Mouse (Mus musculus) midbrain, embryonic 12.5 days (tissue): ENCODE results near the gene Hace1. TPM values are rescaled to one million over a fixed set of nuclear protein-coding genes. Genes with fewer than 3 reads are reported as not detected.

Experiments
- ATAC-seq: fragments of 200-750 bp; cut with Nextera tagmentation; 2 replicates; pipeline ENCODE4 v1.8.0; 2017; ENCODE audit warnings: low read depth, moderate TSS enrichment, moderate library complexity; ENCODE audit not compliant: low FRiP score
- H3K27ac ChIP-seq: fragments of 300-500 bp; sonication (generic); replicated peaks from 2 replicates; pipeline ENCODE4 v1.5.1; 2016; ENCODE audit warnings: mild to moderate bottlenecking
- H3K27me3 ChIP-seq: fragments of 300-500 bp; sonication (generic); 2 replicates; pipeline ENCODE4 v1.6.1; 2016; ENCODE audit warnings: mild to moderate bottlenecking
- H3K36me3 ChIP-seq: fragments of 300-500 bp; sonication (generic); 2 replicates; pipeline ENCODE4 v1.6.1; 2016
- H3K4me1 ChIP-seq: fragments of 300-500 bp; sonication (generic); 2 replicates; pipeline ENCODE4 v1.6.1; 2016
- H3K4me2 ChIP-seq: fragments of 300-500 bp; sonication (generic); replicated peaks from 2 replicates; pipeline ENCODE4 v1.6.1; 2016; ENCODE audit warnings: mild to moderate bottlenecking, moderate library complexity
- H3K4me3 ChIP-seq: fragments of 300-500 bp; sonication (generic); 2 replicates; pipeline ENCODE4 v1.5.1; 2016; ENCODE audit warnings: mild to moderate bottlenecking
- H3K9ac ChIP-seq: fragments of 300-500 bp; sonication (generic); replicated peaks from 2 replicates; pipeline ENCODE4 v1.6.1; 2016; ENCODE audit warnings: mild to moderate bottlenecking, moderate library complexity
- H3K9me3 ChIP-seq: fragments of 300-500 bp; sonication (generic); 2 replicates; pipeline ENCODE4 v1.6.1; 2016; ENCODE audit warnings: mild to moderate bottlenecking
- WGBS: fragments of 180-500 bp; shearing (Covaris S2); methylation state at CpG from one replicate; pipeline ENCODE4 v1.1.7; 2016; 5-methylcytosine and 5-hydroxymethylcytosine counted together
- microRNA-seq: library from miRNA; unstranded; fragments of <30 nt; microRNA quantifications from one replicate; pipeline ENCODE4, GENCODE M21; 2017
- polyA plus RNA-seq: library from polyadenylated mRNA; unstranded; fragments of >200 nt; fragmentation: Nextera tagmentation; extraction: Ambion mirVana; gene quantifications from 2 replicates; pipeline ENCODE4 v1.2.1, GENCODE M21; 2016

Gene Hace1
- polyA plus RNA-seq, 1 experiment from 2014 or later = 21.0 TPM

DNA sequence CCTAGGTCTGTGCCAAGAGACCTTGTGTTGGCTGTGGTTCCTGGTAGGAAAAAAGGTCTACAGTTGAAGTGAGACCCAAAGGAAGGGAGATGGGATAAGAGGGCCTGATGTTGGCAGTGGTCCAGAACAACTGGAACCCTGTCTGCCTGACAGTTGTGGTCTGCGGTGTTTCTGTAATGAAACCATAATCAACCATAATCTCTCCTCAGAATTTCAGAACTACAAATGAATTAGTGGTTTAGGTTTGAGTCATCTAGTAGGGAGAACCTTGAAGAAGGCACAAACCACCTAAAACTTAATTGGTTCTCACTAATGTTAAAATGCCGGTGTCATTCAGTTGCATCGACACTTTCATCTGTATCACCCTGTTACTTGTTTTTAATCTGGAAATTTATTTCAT is 133.2 kb downstream of the Hace1 start:
- H3K4me3 ChIP-seq = no peak overlapping the region
- H3K27me3 ChIP-seq = no peaks in the 10 kb centered on the region
- H3K36me3 ChIP-seq = peaks cover 5% of the 10 kb centered on the region; the same call in 1 of the 2 replicates
- peak overlapping the region; percentile 10; the same call in 1 of the 2 replicates for H3K27ac ChIP-seq
- H3K4me1 ChIP-seq = no peaks in the 10 kb centered on the region
- H3K4me2 ChIP-seq = no peak overlapping the region
- WGBS = 81% methylated on average over 3 of the region's 3 CpGs
- H3K9ac ChIP-seq = no peak overlapping the region
- no peak for ATAC-seq
- H3K9me3 ChIP-seq = no peaks in the 10 kb centered on the region

DNA sequence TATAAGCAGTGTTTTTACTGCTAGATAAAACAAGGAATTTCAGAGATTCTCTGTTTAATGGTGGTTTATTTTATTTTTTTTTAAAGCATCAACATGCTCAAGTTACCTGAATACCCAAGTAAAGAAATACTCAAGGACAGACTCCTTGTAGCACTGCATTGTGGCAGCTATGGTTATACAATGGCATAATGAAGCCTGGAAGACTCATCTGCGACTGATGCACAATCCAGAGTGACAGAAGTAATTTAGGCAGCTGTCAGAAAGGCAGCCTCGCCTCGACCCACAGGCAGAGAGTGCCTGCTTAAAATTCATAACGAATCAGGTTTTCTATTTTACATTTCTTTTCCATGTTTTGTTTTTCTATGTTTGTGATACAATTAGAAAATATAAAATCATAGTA is 133.7 kb downstream of the Hace1 start:
- H3K27me3 ChIP-seq = no peaks in the 10 kb centered on the region
- H3K27ac ChIP-seq = 0 out of 2 replicates have a peak overlapping the region, but pooled peaks have one; percentile 10
- peaks cover 5% of the 10 kb centered on the region; the same call in 1 of the 2 replicates for H3K36me3 ChIP-seq
- peak; percentile 68; the same call in 1 of the 2 replicates for ATAC-seq
- H3K4me3 ChIP-seq = no peak overlapping the region
- no peaks in the 10 kb centered on the region for H3K9me3 ChIP-seq
- H3K4me1 ChIP-seq = no peaks in the 10 kb centered on the region
- no peak overlapping the region for H3K9ac ChIP-seq
- 30% methylated on average over 4 of the region's 4 CpGs for WGBS
- no peak overlapping the region for H3K4me2 ChIP-seq

Small RNAs within 50 kb of the gene (microRNA-seq; reads per million reads assigned to microRNA genes)
- not detected for gene Gm27731

Other genes with a start within 250 kb of the Hace1 start
- 1.5 and 1.7 TPM in 2 replicates for gene Bves, start 242.1 kb upstream of the Hace1 start, polyA plus RNA-seq
- gene Lin28b, start 91.4 kb upstream of the Hace1 start, polyA plus RNA-seq = 15.6 and 20.6 TPM in 2 replicates